Mouse (Mus musculus): ENCODE measurements at regions not wholly inside any gene's neighbourhood (a gene's known extent, or its start where the extent isn't known, plus 50 kb on each side); places are given as distances from the start of the nearest gene placed in this dataset.

DNA sequence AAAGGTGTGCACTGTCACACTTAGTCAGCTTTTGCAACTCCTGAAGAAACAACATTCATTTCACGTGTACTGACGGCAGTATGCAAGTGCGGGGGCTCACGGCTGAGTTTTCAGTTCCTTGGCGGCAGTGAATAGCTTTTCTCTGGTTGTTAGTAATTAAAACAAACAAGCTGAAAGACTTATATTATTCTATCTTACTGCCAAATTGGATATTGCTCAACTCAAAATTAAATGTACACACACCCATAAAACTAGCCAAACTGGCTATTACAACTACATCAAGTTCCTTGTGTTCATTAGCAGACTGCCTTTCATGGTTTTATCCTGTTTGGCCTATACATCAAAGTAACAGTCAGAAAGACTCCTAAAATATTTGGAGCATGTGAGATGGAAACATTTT lies 90.8 kb downstream of the Klf5 start:
- TF ChIP-seq CTCF (IDR thresholded peaks at IDR 0.05; ENCODE audit: extremely low read depth, insufficient read depth, low read length): no peak
- TF ChIP-seq POLR2A (IDR thresholded peaks at IDR 0.05; ENCODE audit: extremely low read depth, insufficient read depth, low read length): no peak
